Mouse (Mus musculus): ENCODE data around the gene Skil. TPM values are rescaled to one million over a fixed set of nuclear protein-coding genes. Genes with fewer than 3 reads are reported as not detected.

Skil gene
- total RNA-seq, 4 experiments from 2014 or later = 60.9 to 68.8 (median 63.9) TPM

Other genes starting within 250 kb of the Skil start
- 1 to 10 TPM in 3 of 4 experiments, under 1 TPM in 1; 0.61 to 3.7 (median 1.5) TPM for gene Gpr160, start 239.1 kb upstream of the Skil start, total RNA-seq (2022)
- gene Phc3, start 125.6 kb upstream of the Skil start, total RNA-seq (2022) = 10 to 100 TPM; 37.9 to 41.5 (median 40.4) TPM
- 10 to 100 TPM; 50.3 to 65.1 (median 57.8) TPM for gene Prkci, start 99.3 kb upstream of the Skil start, total RNA-seq (2022)
- gene Cldn11, start 54.9 kb downstream of the Skil start, total RNA-seq (2022) = 100 to 1,000 TPM; 126 to 132 (median 131) TPM
- gene Slc7a14, start 215.3 kb downstream of the Skil start, total RNA-seq (2022) = 10 to 100 TPM; 58.9 to 67.3 (median 61.7) TPM

Data from left cerebral cortex, adult 8-10 months (tissue).